Mouse (Mus musculus): ENCODE results near the gene Itgb2l. TPM values are rescaled to one million over a fixed set of nuclear protein-coding genes. Genes with fewer than 3 reads are reported as not detected.

Gene Itgb2l
- 0.11 and 0.22 TPM in 2 replicates for polyA plus RNA-seq (2015; fragmentation: Nextera tagmentation; extraction: Ambion mirVana)

DNA sequence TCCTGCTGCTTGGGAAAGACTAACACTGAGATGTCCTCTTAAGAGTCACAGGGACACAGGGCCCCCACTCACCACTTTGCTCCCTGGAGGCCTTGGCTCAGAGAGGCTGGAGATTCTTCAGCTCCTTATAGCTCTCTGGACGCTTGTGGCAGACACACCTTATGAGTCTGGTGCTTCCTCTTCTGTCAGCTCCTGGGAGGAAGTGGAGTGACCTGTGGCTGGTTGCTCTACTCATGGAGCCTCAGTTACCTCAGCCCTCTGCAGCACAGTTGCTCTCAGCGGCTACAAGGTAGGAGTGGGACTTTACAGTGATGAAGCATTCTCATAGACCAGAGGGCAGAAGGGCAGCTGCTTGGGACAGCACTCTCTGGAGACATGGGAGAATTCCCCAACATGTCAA, at the start of gene Itgb2l:
Gene Itgb2l (minus strand): TSS at position 152 of the 400 bp plus-strand sequence.
- Histone ChIP-seq H3K9ac (no peak within 1 kb of the TSS), H3K9me3 (no peaks in the 10 kb centered on the region), H3K4me1 (no peaks in the 10 kb centered on the region), H3K27me3 (no peaks in the 10 kb centered on the region), H3K4me3 (no peak within 1 kb of the TSS), H3K36me3 (no peaks in the 10 kb centered on the region), H3K27ac (no peak within 1 kb of the TSS), H3K4me2 (no peak within 1 kb of the TSS)
- 73% methylated on average over 2 of the region's 2 CpGs for WGBS
- no peak for ATAC-seq (ENCODE audit: borderline replicate concordance, extremely low read depth, low FRiP score, low TSS enrichment)

DNA sequence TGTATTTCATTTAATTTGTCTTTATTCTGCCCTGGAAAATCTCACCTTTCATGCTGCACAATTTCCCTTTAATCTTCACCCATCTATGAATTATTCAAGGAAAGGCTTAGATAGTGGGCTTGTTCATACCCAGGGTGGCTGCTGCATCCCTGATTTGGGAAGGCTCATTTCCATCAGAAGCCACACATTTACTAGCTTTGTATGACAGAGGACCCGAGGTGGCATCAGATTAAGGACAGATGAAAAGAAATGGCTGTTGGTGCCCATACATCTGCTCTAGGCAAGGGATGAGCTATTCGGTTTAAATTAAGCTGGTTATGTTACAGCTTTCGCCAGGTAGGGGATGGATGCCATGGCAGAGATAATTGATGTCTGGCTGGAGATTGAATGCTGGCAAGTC, 48.1 kb upstream of the Itgb2l start:
- Histone ChIP-seq H3K9me3 (no peaks in the 10 kb centered on the region), H3K27ac (no peak overlapping the region), H3K27me3 (no peaks in the 10 kb centered on the region), H3K9ac (no peak overlapping the region), H3K4me3 (no peak overlapping the region), H3K4me1 (no peaks in the 10 kb centered on the region), H3K36me3 (no peaks in the 10 kb centered on the region), H3K4me2 (no peak overlapping the region)
- no peak for ATAC-seq (ENCODE audit: borderline replicate concordance, extremely low read depth, low FRiP score, low TSS enrichment)
- WGBS, result 72% methylated on average over 3 of the region's 3 CpGs

DNA sequence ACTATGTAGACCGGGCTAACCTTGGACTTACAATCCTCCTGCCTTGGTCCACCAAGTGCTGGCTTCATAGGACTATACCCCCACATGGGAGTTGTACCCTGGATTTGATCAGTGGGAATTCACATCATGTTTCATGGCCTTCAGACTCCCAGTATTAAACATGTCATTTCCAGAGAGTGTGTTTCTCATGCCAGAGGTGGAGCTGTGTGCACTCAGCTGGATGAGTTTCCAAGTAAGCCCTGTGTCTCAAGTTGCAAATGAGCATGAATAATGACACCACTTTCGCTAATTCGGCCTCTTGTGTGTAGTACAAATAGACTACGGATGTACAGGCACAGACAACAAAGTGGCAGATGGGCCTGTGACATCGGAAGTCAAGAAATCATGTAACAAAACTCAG, 44.6 kb upstream of the Itgb2l start:
- no peak overlapping the region for H3K9ac ChIP-seq
- no peak overlapping the region for H3K27ac ChIP-seq
- no peaks in the 10 kb centered on the region for H3K36me3 ChIP-seq
- 85% methylated on average over 5 of the region's 5 CpGs for WGBS
- H3K4me1 ChIP-seq, result no peaks in the 10 kb centered on the region
- H3K9me3 ChIP-seq, result no peaks in the 10 kb centered on the region
- no peak for ATAC-seq (ENCODE audit: borderline replicate concordance, extremely low read depth, low FRiP score, low TSS enrichment)
- H3K4me3 ChIP-seq, result no peak overlapping the region
- no peaks in the 10 kb centered on the region for H3K27me3 ChIP-seq
- H3K4me2 ChIP-seq, result no peak overlapping the region

DNA sequence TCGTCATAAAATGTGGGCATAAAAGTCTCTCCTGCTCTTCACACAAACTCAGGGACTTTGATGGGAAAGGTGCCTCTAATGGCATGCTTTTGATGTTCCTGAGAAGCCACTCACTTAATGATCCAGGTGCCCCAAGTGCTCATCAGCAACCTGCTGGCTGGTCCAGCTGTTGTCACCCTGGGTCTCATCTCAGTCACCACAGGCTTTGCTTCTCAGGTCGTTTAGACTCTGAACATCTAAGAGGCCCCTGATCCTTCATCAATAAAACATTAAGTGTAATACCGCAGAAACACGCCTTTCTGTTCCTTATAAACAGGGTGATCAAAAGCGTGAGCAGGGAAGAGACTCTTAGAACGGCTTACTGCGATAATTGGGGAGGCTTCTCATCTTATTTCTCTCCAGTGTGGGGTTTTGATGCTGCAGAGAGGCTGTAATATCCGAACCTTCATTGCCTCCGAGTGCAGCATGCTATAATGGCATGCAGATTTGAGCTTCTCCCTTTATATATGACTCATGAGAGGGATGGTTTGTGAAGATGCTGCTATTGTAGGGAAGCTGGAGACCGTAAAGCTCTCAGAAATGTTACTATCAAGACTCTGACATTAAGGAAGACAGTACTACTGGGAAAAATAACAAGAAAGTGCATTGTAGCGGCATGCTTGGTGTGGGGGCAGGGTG, 43.7 kb upstream of the Itgb2l start:
- H3K27ac ChIP-seq, result no peak overlapping the region
- no peak overlapping the region for H3K4me2 ChIP-seq
- no peaks in the 10 kb centered on the region for H3K36me3 ChIP-seq
- no peak for ATAC-seq (ENCODE audit: borderline replicate concordance, extremely low read depth, low FRiP score, low TSS enrichment)
- H3K9me3 ChIP-seq, result no peaks in the 10 kb centered on the region
- WGBS, result 65% methylated on average over 11 of the region's 11 CpGs
- H3K4me3 ChIP-seq, result no peak overlapping the region
- H3K27me3 ChIP-seq, result no peaks in the 10 kb centered on the region
- no peak overlapping the region for H3K9ac ChIP-seq
- no peaks in the 10 kb centered on the region for H3K4me1 ChIP-seq

DNA sequence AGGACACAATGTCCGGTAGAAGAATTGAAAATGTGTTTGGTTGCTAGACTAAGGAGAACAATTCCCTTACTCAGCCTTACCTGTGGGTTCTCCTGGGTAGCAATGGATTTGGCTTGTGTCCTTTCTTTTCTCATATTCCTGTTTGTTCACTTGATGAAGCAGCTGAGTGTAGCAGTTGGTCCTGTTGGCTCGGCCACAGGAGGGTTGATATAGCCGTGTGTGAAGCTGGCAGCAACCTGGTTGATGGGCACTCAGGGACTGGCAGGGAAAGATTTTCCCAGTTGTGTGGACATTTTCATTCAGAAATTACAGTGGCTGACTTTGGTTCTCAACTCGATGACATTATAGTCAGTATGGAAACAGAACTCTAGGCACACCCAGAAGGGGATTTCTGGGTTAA, 38.4 kb upstream of the Itgb2l start:
- H3K36me3 ChIP-seq, result no peaks in the 10 kb centered on the region
- no peak overlapping the region for H3K9ac ChIP-seq
- ATAC-seq (ENCODE audit: borderline replicate concordance, extremely low read depth, low FRiP score, low TSS enrichment), result no peak
- no peaks in the 10 kb centered on the region for H3K4me1 ChIP-seq
- WGBS, result 86% methylated on average over 4 of the region's 4 CpGs
- no peak overlapping the region for H3K27ac ChIP-seq
- no peak overlapping the region for H3K4me3 ChIP-seq
- no peaks in the 10 kb centered on the region for H3K9me3 ChIP-seq
- H3K4me2 ChIP-seq, result no peak overlapping the region
- no peaks in the 10 kb centered on the region for H3K27me3 ChIP-seq

DNA sequence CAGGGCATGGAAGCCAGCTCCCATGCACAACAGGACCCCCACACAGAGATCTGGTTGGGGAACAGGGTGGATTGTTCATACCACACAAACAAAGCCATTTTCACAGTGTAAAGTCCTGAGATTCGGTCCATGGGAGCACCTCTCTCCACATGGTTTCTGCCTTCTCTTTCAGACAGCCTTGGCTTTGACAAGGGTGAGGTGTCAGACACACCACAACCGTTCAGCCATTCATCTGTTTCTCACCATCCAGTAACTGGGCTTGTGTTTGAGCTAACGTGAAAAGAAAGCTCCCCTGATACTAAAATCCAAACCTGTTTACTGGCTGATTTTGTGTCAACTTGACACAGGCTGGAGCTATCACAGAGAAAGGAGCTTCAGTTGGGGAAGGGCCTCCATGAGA, 30.8 kb upstream of the Itgb2l start:
- H3K9me3 ChIP-seq, result no peaks in the 10 kb centered on the region
- H3K4me3 ChIP-seq, result no peak overlapping the region
- H3K4me2 ChIP-seq, result no peak overlapping the region
- no peak overlapping the region for H3K9ac ChIP-seq
- H3K36me3 ChIP-seq, result no peaks in the 10 kb centered on the region
- peaks cover 7% of the 10 kb centered on the region; the same call in 1 of the 2 replicates for H3K4me1 ChIP-seq
- no peak for ATAC-seq (ENCODE audit: borderline replicate concordance, extremely low read depth, low FRiP score, low TSS enrichment)
- H3K27ac ChIP-seq, result no peak overlapping the region
- H3K27me3 ChIP-seq, result no peaks in the 10 kb centered on the region
- 57% methylated on average over 3 of the region's 3 CpGs for whole genome bisulfite sequencing

DNA sequence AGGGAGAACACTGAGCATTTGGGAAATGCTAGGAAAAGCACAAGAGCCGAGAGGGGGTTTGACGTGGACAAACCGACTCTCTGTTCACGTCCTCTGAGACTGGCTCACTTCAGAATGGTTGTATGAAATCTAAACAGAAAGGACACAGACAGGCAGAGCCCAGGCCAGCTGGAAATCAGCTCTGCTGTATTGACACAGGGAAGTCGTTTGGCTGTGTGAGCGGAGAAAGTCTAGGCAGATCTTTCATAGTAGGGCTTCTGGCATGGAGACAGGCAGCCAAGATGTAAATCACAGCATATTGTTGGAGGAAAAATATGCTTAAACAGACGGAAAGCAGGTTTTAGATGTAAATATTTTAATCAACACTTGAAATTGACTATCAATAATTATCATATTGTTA, 29.4 kb upstream of the Itgb2l start:
- no peak for ATAC-seq (ENCODE audit: borderline replicate concordance, extremely low read depth, low FRiP score, low TSS enrichment)
- Histone ChIP-seq H3K9ac (no peak overlapping the region), H3K4me2 (no peak overlapping the region), H3K27me3 (no peaks in the 10 kb centered on the region), H3K4me1 (peaks cover 10% of the 10 kb centered on the region; the same call in 1 of the 2 replicates), H3K36me3 (no peaks in the 10 kb centered on the region), H3K9me3 (no peaks in the 10 kb centered on the region), H3K27ac (no peak overlapping the region), H3K4me3 (no peak overlapping the region)
- 24% methylated on average over 7 of the region's 7 CpGs for WGBS

DNA sequence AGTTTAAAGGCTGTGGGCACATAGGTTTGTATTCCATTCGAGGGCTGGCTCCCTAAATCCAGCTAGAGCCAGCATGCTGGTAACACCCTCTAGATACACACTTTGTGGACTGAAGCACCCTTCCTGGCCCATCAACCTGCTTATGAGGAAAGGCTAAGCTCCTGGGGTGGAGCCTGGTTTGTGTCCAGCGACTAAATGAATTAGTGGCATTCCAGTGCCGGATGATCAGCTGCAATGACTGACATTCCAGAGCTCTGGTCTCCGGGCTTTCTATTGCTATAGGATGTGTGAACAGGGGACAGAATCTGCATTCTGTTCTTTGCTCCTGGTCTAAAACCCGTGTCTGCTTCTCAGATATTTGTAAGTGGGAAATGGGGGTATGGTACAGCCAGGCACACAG, 28.9 kb upstream of the Itgb2l start:
- H3K27me3 ChIP-seq, result no peaks in the 10 kb centered on the region
- H3K36me3 ChIP-seq, result no peaks in the 10 kb centered on the region
- no peak overlapping the region for H3K27ac ChIP-seq
- no peaks in the 10 kb centered on the region for H3K9me3 ChIP-seq
- no peak for ATAC-seq (ENCODE audit: borderline replicate concordance, extremely low read depth, low FRiP score, low TSS enrichment)
- no peak overlapping the region for H3K4me2 ChIP-seq
- WGBS, result 17% methylated on average over 5 of the region's 5 CpGs
- H3K4me1 ChIP-seq, result peaks cover 10% of the 10 kb centered on the region; the same call in 1 of the 2 replicates
- no peak overlapping the region for H3K9ac ChIP-seq
- H3K4me3 ChIP-seq, result no peak overlapping the region

DNA sequence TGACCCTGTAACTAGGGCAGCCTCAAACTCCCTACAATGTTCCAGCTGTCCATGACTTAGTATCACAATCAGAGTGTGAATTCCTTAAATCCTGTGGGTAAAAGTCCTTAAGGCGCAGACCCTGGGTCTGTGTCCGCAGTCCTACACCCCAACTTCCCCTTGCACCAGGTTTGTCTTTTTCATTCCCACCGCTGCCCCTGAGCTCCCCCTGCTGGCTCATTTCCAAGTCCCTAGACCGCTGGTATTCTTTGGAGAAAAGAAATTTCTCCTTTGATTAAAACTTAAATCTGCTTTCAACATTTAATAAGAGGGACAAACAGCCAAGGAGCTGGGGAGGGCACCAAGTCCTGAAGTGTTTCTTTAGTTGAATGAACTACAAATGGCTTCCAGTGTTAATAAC, 26.2 kb upstream of the Itgb2l start:
- 43% methylated on average over 4 of the region's 4 CpGs for WGBS

DNA sequence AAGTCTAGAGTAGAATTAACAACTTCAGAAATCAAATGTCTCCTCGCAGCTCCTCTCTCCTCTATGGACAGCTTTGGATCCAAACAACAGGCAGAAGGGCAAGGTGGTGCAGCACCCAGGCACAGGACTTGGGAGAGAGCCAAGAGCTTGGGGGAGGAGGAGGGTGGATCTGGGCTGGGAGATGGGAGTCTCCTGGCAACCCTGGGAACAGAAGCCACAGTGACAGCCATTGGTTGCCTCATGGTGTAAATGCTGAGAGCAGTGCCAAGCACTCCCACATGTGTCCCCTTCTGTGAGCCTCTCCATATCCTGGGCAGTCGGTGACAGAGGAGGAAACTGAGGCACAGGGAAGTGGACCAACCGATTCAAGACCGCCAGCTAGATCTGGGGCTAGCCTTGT, 25.3 kb upstream of the Itgb2l start:
- no peak overlapping the region for H3K4me2 ChIP-seq
- WGBS, result 61% methylated on average over 4 of the region's 4 CpGs

More for the DNA sequence above, 26.2 kb upstream of the Itgb2l start:
- no peaks in the 10 kb centered on the region for H3K27me3 ChIP-seq
- H3K27ac ChIP-seq, result no peak overlapping the region
- H3K9ac ChIP-seq, result no peak overlapping the region
- no peak overlapping the region for H3K4me2 ChIP-seq
- no peaks in the 10 kb centered on the region for H3K9me3 ChIP-seq
- H3K36me3 ChIP-seq, result no peaks in the 10 kb centered on the region
- peaks cover 10% of the 10 kb centered on the region; the same call in 1 of the 2 replicates for H3K4me1 ChIP-seq
- no peak for ATAC-seq (ENCODE audit: borderline replicate concordance, extremely low read depth, low FRiP score, low TSS enrichment)
- H3K4me3 ChIP-seq, result no peak overlapping the region

DNA sequence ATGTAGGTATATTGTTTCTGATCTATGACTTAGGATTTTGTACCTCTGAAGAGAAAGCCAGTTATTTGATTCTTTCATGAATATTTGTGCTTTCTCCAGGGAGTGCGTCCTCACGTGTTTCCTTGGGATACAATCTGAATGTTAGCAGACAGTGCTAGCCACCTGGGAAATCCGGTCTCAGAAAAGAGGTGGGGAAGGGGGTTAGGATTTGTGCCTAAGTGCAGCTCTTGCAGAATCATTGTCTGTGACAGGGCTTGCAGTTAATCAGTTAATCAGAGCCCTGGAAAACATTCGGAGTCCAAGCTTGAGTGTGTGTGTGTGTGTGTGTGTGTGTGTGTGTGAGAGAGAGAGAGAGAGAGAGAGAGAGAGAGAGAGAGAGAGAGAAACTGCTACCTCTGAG, 24.6 kb upstream of the Itgb2l start:
- H3K27ac ChIP-seq, result no peak overlapping the region
- ATAC-seq (ENCODE audit: borderline replicate concordance, extremely low read depth, low FRiP score, low TSS enrichment), result no peak
- no peak overlapping the region for H3K4me2 ChIP-seq
- 55% methylated on average over 4 of the region's 4 CpGs for WGBS
- H3K9me3 ChIP-seq, result no peaks in the 10 kb centered on the region
- H3K9ac ChIP-seq, result no peak overlapping the region
- H3K36me3 ChIP-seq, result no peaks in the 10 kb centered on the region
- peaks cover 10% of the 10 kb centered on the region; the same call in 1 of the 2 replicates for H3K4me1 ChIP-seq
- no peaks in the 10 kb centered on the region for H3K27me3 ChIP-seq
- H3K4me3 ChIP-seq, result no peak overlapping the region

More for the DNA sequence above, 25.3 kb upstream of the Itgb2l start:
- H3K27me3 ChIP-seq, result no peaks in the 10 kb centered on the region
- H3K36me3 ChIP-seq, result no peaks in the 10 kb centered on the region
- no peak overlapping the region for H3K9ac ChIP-seq
- peak; percentile 32; the same call in 1 of the 2 replicates for ATAC-seq (ENCODE audit: borderline replicate concordance, extremely low read depth, low FRiP score, low TSS enrichment)
- H3K9me3 ChIP-seq, result no peaks in the 10 kb centered on the region
- H3K4me1 ChIP-seq, result peaks cover 10% of the 10 kb centered on the region; the same call in 1 of the 2 replicates
- H3K27ac ChIP-seq, result no peak overlapping the region
- no peak overlapping the region for H3K4me3 ChIP-seq

DNA sequence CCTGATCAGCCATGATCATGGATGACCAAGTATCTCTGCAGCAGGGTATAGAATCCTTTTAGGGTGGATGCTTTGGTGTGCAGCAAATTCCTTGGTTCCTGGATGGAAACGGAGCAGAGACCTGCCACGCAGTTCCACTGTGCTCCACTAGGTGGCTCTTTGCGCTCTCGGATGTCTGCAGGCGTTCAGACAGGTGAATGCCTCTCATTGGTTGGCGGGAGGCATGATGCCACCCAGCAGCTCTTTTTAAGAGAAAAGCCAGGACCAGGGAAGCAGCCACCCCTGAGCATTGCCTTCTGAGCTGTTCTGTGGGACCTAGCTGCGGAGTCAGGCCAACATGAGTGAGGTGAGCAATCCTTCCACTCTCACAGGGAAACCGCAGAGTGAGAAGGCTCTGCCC, 24.0 kb upstream of the Itgb2l start, which contains the start of gene Pcp4:
Gene Pcp4 (plus strand): TSS at position 162 of the 400 bp plus-strand sequence.
- Histone ChIP-seq H3K4me3 (no peak within 1 kb of the TSS), H3K9ac (no peak within 1 kb of the TSS), H3K36me3 (no peaks in the 10 kb centered on the region), H3K9me3 (no peaks in the 10 kb centered on the region), H3K27me3 (no peaks in the 10 kb centered on the region), H3K27ac (no peak within 1 kb of the TSS), H3K4me2 (no peak within 1 kb of the TSS), H3K4me1 (peaks cover 5% of the 10 kb centered on the region; the same call in 1 of the 2 replicates)
- 12% methylated on average over 8 of the region's 8 CpGs for WGBS
- no peak for ATAC-seq (ENCODE audit: borderline replicate concordance, extremely low read depth, low FRiP score, low TSS enrichment)
